Mouse (Mus musculus): Measurements from ENCODE around the gene 2310079G19Rik.

2310079G19Rik gene

GRCm38 (mm10) chr16:88627566-88627965 lies at the start of gene 2310079G19Rik:
2310079G19Rik (minus strand) TSS chr16:88627666.
- DNase-seq (ENCODE audit: low spot score) = no peak

GRCm38 (mm10) chr16:88671571-88671970 lies 44.1 kb upstream of the 2310079G19Rik start, which contains the start of gene Krtap27-1:
Krtap27-1 (minus strand) TSS chr16:88671671.
- DNase-seq (ENCODE audit: low spot score) = no peak

- no peak for DNase-seq (ENCODE audit: low spot score)
These were observed 30.0 kb upstream of the 2310079G19Rik start for GRCm38 (mm10) chr16:88657426-88657825.

- no peak for DNase-seq (ENCODE audit: low spot score)
These were observed 24.5 kb upstream of the 2310079G19Rik start for GRCm38 (mm10) chr16:88651952-88652351.

- no peak for DNase-seq (ENCODE audit: low spot score)
These were observed 23.6 kb upstream of the 2310079G19Rik start for GRCm38 (mm10) chr16:88651082-88651481.

GRCm38 (mm10) chr16:88647358-88647846 lies 19.9 kb upstream of the 2310079G19Rik start, which contains the start of gene Krtap26-1:
Krtap26-1 (minus strand) TSS chr16:88647796.
- no peak for DNase-seq (ENCODE audit: low spot score)

- DNase-seq (ENCODE audit: low spot score) = no peak
These were observed 19.1 kb upstream of the 2310079G19Rik start for GRCm38 (mm10) chr16:88646366-88647111.

- no peak for DNase-seq (ENCODE audit: low spot score)
These were observed 12.6 kb upstream of the 2310079G19Rik start for GRCm38 (mm10) chr16:88640053-88640452.

GRCm38 (mm10) chr16:88635142-88635541 lies 7.7 kb upstream of the 2310079G19Rik start:
- DNase-seq (ENCODE audit: low spot score) = no peak

- DNase-seq (ENCODE audit: low spot score) = no peak
These were observed 4.0 kb upstream of the 2310079G19Rik start for GRCm38 (mm10) chr16:88631474-88631873.

GRCm38 (mm10) chr16:88612712-88613111 lies 14.8 kb downstream of the 2310079G19Rik start:
- DNase-seq (ENCODE audit: low spot score) = no peak

- DNase-seq (ENCODE audit: low spot score) = no peak
These were observed 15.5 kb downstream of the 2310079G19Rik start, which contains the start of gene Krtap24-1 for GRCm38 (mm10) chr16:88611922-88612321. Krtap24-1 (minus strand) TSS chr16:88612279.

GRCm38 (mm10) chr16:88604570-88604969 lies 22.9 kb downstream of the 2310079G19Rik start:
- DNase-seq (ENCODE audit: low spot score) = no peak

- DNase-seq (ENCODE audit: low spot score) = no peak
These were observed 25.0 kb downstream of the 2310079G19Rik start for GRCm38 (mm10) chr16:88602464-88602863.

GRCm38 (mm10) chr16:88600303-88600702 lies 27.2 kb downstream of the 2310079G19Rik start:
- DNase-seq (ENCODE audit: low spot score) = no peak

- DNase-seq (ENCODE audit: low spot score) = no peak
These were observed 27.8 kb downstream of the 2310079G19Rik start for GRCm38 (mm10) chr16:88599504-88600237.

GRCm38 (mm10) chr16:88592758-88593157 lies 34.7 kb downstream of the 2310079G19Rik start:
- DNase-seq (ENCODE audit: low spot score) = no peak

GRCm38 (mm10) chr16:88583338-88583737 lies 44.1 kb downstream of the 2310079G19Rik start:
- DNase-seq (ENCODE audit: low spot score) = no peak
